Mouse (Mus musculus) spleen, adult 12 weeks (tissue): ENCODE data around the gene Slc8a1.

ENCODE experiments used
- DNase-seq: peaks from one replicate; pipeline ENCODE4 v3.0.0; 2022; ENCODE audit warnings: low spot score

Slc8a1 gene

DNA sequence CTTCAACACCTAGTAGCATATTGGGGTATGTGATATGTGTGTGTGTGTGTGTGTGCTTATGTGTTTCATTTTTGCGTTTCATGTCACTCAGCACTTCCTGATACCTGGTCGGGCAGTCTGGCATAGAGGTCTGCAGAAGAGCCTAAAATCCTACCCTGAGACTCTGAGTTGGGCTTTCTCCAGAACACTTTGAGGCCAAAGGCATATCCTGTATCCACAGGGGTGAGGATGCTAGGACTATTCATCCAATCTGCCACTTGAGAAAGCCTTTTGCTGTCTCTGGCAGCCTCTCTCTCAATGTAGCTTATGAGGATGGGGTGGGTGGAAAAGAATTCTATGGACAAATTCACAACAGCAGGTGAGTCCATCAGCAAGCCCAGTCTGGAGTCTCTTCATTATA is 234.1 kb downstream of the Slc8a1 start:
- no peak for DNase-seq

DNA sequence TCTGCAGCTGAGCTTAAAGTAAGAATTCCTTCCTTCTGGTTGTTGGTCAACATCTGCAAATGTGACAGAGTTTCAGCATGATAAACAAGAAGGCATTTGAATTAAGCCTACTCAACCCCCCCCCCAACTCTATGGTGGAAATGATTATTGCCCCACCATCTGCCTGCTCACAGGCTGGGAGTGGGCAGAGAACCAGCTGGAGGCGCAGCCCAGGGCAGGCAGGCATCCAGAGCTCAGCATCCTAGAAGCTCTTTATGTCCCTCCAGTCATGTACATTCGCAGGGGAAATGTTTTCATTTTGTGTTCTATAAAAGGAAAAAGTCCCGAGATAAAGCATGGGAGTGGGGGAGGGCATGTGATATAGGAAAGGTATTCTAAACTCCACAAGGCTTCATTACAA is 235.4 kb downstream of the Slc8a1 start:
- no peak for DNase-seq

DNA sequence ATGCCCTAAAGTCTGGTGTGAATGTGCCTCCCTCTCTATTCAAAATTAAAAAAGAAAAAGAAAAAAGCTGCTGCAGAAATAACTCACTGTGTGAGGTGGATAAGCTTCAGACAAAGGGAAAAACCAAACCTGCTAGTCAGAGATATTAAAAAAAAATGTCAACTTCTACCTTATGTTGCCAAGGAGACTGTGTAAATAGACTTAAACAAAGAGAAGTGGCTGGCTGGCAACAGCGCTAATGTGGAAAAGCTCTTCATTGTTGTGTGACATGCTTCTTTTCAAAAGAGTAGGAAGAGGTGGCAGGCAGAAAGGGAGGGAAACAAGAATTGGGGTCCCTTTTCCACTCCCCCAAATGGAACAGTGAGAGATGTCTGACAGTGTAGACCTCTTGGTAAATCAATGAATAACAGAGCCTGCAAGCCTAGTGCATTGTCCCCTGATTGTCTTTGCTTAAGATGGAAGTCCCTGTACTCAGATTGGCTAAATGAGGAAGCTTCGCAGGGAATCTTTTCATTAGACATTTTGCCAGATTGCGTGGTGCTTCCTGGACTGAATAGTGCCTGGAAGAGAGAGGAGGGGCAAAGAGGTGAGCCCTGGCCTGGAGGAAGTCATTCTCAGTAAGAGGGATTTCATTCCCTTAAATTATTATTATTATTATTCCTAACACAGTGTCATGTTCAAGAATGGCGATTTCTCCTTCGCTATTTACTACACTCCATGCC is 237.3 kb downstream of the Slc8a1 start:
- DNase-seq: no peak

DNA sequence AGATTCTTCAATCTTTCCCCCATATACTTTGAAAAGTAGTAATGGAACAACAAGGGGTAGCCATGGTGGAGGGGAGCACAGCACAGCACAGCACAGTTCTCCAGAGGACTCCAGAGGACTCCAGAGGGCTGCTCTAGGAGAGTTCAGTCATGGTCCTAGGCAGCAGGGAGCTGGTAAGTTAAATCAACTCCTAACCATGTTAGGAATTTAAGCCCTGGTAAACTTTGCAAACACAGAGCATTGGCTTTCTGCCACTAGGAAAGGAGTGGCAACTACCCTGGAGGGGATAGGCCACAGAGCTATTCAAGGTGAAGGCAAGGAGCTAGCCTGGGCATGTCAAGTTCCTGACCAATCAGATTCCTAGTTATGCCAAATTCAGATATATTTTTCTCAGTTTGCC is 240.3 kb downstream of the Slc8a1 start:
- DNase-seq: no peak

DNA sequence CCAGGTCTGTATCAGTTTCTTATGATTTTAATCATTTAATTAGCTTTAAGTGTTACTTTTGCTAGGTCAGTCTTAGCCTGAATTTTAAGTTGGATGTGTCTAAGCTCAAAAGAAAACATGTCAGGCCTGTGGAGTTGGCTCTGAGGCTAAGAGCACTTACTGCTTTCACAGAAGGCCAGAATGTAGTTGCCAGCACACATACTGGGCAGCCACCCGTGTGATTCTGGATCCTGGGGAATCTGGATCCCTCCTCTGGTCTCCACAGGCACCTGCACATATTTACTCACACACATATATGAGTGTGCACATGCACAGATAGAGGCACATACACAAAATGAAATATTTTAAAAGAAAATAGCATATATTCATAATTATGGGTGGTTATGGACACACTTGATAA is 241.6 kb downstream of the Slc8a1 start:
- no peak for DNase-seq

DNA sequence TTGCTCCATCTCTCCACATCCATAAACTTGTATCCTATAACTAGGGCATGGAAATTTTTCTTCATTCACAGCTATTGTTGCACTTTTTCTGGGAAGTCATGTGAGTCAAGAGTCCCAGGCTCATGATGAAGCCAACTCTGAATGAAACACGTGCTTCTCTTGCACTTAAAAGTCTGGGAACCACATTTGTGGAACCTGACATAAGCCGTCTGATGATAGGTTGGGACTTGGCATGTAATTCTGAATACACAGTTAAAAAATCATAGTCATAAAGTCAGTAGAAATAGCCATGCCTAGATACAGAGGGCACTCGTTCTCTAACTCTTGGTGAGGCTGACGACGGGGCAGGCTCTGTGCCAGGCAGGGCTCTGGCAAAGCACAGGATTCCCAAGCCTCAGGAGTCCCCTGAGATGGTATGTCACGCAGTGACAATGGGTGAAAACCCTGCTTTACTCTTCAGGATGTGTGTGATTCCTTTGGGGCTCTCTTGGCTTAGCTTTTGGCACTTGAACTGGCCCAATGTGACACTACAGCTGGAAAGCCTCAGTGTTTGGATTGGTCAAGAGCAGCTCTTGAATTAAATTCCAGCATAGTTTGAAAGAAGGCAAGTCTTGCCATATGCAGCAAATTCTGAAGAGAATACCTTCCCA is 245.8 kb downstream of the Slc8a1 start:
- DNase-seq: no peak

DNA sequence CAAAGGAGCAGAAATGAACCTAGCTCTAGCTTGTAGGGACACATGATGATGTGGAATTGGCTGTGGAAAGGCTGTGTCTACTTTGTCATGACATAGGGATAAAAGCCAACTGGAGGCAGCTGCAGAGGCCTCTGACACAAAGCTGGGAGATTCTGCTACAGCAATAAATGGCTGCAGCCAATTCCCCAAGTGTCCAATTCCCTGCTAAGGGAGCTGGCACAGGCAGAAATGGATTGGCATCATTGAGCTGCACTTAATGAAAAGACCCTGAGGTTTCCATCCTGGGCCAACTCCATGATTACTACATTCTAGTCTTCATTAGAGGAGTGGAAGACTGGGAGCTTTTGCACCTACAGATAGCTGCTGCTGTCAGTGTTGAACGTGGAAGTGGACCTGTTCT is 251.8 kb downstream of the Slc8a1 start:
- no peak for DNase-seq

DNA sequence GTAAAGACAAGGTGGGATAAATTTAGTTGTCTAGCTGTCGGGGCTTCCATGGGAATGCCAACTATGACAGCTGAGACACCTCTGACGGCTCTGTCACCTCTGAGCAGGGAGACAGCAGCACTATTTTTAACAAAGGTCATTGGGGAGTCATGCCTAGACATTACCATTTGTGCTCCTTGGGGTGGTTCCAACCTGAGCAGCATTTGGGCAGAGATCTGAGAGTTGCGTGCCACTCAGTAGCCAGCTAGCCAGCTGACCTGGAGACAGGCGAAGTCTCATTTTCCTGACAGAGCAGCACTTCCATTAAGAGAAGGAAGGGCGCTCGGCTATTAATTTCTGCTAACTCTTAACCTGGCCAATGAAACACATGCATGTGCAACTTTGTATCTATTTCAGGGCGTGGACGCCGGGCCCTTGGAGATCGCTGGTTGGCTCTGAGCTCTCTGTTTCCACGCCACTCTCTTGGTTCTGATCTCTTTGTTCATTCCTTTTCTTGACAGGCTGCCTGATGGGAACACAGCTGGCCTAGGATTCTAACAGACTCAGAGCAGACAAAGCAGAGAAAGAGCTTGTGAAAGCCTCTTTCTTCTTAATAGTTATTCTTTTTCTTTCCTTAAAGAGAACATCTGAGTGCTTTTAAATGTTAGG is 256.2 kb downstream of the Slc8a1 start:
- no peak for DNase-seq

DNA sequence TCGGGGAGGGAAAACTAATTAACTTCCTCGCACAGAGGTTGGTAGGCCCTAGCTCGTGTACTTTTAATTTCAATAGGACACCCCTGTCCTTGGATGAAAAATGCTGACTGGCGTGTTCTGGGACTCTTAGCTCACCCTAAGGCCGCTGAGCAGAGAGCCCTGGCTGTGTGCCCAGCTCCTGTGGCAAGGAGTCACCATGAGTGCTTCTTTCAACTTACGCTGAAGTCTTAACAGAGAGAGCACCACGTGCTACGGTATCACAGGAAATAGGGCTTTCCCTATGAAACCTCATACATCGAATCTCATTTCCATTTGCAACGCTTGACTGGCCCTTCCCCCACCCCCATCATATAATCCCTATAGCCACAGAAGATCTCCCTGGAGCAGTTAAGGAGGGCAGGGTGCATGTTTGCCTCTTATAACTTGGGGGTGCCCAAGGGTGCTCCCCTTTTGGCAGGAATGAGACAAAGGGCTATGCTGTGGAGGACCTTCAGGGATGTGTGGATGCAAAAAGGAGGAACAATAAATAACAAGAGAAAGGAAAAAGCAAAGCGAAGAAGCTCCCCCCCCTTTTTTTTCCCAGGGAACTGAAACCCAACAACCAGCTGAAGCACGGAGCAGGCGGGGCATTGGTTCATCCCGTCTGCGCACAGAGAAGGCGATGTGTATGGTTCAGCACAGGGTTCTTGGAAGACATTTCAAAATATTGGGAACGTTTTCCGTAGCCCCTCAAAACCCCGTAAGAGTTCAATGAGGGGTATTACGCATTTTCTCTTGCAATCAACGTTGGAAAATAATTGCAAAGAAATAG is 257.6 kb downstream of the Slc8a1 start:
- DNase-seq: no peak

DNA sequence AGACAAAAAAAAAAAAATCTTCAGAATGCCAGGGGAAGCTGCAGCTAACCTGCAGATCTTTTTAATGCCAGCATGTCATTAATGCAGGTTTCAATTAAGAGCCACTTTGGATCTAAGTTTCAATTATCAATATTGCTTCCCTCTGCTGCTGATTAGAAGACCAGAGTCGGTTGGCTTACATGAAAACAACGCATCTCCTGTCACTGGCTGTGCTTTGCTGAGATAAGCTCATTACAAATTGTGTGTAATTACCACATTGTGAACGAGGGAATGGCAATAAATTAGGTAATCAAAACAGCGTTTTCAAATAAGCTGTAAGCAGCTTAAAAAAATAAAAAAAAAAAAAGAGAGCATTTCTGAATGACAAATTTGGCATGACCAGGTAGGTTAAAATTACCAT is 258.4 kb downstream of the Slc8a1 start:
- DNase-seq: no peak

DNA sequence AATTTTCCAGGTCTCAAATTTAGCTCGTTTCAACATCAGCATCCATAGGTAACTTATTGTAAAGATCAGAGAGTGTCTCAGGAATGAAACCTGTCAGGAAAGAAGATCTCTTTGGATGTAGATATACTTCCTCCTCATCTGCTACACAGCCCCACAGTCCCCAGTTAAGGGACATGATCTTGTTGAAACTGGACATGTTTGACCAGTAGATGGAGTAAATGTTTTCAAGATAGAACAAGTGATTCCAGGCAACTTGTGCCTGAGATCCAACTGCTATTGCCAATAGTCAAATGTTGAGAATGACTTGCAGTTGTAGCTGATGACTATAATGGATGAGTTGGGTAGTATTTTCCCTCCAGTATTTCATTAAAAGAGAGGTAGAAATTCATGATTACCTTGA is 260.8 kb downstream of the Slc8a1 start:
- no peak for DNase-seq

DNA sequence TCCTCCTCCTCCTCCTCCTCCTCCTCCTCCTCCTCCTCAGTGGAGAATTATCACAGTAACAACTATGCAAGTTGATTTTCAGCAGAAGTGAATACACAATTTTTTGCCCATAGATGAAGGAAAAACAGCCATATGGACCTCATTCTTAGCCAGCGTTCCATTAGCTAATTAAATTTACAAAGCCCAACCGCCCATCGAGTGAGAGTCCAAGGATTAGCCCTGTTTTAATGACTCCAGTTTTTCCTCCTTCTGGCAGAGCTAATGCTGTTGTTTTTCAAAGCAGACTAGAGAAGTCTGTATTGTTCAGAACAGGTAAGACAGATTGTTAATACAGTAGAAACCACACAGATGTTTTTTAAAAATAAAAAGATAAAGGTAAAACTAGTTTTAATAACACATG is 264.8 kb downstream of the Slc8a1 start:
- no peak for DNase-seq

DNA sequence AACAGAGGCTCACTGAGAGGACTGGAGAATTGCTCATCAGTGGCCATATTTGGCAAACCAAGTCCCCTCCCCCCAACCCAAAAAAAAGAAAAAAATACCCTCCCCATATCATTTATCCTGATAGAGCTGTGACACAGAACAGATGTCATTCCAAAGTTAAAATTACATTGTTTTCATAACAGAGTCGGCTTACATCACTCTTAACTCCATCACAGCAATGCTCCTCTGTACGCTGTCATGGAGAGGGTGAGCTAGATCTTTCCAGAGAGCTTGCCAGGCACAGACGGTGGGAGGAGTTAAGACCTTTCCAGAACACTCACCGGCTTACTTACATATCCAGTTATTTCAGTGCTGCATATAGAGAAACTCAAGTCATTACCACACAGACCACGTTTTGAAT is 269.2 kb downstream of the Slc8a1 start:
- DNase-seq: no peak

DNA sequence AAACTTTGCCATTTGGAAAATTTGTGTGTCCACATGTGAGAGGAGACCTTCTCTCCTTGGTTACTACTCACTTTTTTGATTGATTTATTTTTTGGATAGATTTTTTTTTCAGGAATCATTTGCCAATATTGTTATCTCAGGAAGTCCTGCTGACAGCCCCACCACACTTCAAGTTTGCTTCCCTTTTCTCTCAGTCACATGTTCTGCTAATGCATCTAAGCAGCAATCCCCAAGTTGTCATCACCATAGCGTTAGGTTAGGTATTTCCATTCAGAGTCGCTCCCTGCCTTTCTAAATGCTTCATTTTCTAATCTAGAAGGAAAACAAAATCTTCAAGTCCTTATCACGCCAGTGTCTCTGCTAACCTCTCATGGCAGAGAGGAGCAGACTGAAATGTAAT is 278.8 kb downstream of the Slc8a1 start:
- DNase-seq: no peak

DNA sequence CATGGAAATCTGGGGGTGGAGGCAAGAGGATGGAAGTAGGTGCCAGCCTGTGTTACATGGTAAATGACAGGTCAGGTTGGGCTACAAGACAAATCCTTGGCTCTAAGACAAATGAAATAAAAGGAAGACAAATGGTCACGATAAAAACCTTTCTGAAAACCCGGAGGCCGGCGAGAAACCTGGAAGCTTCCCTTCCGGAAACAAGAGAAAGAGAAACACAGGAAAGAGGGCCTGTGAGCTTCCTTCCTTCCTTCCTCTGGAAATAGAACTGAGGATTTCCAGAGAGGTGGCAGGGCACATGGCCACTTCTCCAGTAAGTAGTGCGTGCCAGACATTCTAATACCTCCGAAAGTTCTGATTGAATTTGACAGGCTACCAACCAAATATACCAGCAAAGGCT is 282.2 kb downstream of the Slc8a1 start:
- no peak for DNase-seq

DNA sequence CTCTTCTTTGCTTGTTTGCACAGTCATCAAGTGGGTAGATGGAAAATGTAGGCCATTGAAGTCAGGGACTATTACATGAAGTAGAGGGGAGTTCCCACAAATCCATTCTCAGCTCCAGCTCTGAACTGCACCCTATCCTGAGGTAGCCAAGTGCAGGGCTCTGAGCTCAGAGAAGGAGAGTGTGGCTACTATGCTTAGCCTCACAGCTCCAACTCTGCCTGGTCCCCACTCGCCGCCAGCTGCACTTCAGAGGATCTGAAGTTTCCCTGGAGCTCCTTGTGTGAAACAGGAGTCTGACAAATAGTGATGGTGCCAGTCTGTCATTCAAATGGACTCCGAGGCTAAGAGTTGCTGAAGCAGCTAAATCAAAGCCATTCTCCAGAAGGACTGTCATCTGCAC is 282.9 kb downstream of the Slc8a1 start:
- no peak for DNase-seq

DNA sequence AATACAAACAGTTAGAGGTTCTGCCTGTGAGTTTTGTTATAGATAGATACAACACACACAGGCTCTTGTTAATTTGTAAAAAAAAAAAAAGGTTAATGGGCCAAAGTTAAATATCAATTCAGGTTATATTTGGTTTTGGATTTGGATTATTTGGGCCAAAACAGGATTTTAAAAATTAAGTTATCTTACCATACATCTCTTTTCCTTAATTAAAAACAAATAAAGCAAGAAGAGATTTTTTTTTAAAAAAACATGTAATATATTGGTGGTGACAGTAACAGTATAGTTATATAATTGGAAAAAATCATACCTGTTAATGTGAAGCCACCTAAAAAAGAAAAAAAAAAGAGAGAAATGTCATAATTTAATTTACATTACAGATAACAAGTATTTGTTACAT is 296.7 kb downstream of the Slc8a1 start, which contains the start of gene Gm11096:
Gene Gm11096 (plus strand): TSS at position 301 of the 400 bp plus-strand sequence.
- no peak for DNase-seq

DNA sequence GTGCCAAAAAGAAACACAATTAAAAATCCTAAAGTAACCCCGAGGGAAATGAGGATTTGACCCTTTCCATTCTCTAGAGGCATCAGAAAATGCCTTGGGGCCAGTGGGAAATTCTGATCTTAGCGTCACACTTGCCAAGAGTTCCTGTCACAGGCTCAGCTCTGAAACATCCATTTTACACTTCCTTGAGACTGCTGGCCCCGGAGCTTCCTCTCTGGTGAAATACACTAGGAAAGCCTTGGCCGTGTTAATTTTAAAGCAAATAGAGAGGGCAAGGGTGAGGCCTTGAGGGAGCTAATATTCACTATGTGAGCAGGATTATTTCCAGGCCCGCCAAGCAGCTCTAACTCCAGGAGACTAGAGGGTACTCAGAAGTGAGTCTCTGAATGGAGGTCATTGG is 305.0 kb downstream of the Slc8a1 start:
- no peak for DNase-seq

DNA sequence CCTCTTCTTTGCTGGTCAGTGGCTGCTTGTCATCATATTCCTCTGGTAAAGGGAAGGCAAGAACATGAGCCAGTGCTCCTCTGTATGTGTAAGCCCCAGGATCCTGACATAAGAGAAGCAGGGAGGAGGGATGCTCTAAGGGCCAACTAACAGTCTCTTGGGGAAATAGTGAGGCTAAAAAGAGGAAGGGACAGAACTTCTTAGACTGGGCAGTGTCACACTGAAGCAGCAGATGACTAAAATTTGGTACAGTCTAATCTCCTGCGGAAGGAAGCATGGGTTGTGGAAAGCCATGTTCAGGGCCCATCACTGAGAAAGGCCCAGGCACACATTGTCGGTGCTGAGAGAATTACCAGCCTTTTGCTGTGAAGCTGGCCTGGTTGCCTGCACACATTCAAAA is 305.4 kb downstream of the Slc8a1 start:
- DNase-seq: no peak

DNA sequence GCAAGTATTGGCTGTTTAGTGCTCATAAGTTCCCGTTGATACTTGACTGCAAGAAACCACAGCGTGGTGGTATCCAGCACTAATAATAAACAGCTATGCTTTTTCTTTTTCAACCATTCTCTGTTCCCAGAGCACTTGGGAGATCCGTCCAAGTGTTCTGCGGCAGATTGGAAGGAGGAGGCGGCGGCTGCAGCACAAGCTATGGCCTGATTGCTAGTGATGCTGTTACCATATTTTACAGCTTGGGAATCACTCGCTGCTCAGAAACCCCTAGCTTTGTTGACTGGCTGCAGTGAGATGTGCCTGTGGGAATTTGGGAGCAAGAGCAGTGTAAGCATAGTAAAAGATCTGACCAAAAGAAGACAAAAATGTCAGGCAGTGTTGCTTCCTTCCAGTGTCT is 310.9 kb downstream of the Slc8a1 start:
- no peak for DNase-seq

DNA sequence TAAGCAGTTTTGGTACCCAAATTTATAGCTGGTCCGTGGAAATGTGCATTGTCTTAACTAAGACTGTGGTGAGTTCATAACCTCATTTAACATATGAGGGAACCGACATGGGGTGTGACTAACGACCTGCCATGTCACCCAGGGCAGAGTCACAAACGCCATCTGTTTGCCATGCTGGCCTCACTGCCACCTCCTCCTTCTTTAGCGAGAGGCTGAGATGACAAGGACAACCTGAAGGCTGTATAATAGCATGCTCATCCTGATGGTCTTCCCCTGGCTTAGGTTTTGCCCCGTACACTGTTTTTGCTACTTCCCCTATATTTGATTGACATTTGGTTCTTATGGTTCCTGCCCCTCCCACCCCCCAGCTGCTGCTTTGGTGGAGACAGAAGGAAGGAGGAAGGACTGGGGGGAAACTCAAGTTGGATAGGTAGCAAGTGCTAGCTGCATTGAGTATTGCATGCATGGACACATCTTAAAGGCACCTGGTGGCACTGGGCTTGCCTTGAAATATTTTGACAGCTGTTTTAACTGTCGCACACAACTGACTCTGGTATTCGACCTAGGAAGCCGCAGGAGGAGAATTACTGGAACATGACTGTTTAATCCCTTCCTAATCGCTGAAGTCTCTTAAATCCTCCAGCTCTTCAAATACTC is 313.8 kb downstream of the Slc8a1 start:
- DNase-seq: no peak

DNA sequence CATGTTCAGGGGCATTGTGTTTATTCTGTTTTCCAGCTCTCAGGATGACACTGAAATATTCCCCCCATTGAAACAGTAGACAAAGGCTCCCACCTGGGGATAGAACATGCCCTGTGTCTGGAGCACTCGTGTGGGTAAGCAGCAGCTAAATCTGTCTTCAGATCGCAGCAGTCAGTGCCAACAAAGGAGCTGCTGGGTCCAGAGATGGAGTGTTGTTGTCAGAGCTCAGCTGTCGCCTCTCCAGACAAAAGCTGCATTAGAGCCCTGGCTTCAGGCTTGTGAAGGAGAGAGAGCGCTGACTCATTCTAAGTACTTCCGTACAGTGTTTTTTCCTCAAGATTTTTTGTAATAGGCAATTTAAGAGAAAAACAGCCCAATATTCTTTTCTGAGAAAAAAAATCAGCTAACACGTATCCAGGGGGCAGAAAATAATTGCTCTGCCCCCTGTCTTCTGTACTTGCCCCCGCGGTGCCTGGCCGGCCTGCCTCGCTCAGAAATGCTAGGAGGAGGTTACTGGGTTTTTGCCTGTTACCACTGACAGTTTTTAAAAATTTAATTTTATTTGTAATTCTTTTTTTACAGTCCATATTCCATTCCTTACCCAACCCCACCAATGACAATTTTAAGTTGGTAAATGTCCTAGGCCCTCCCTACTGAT is 318.2 kb downstream of the Slc8a1 start:
- DNase-seq: no peak
